Mouse (Mus musculus): Measurements from ENCODE around the gene Memo1. TPM values are rescaled to one million over a fixed set of nuclear protein-coding genes. Genes with fewer than 3 reads are reported as not detected.
A peak's percentile ranks its signal among the peaks of the same experiment; 100 is the strongest.

Memo1 gene
- total and polyA plus RNA-seq, 3 experiments: 63.1 to 75.3 TPM; not detected in 1

- no peaks in the 10 kb centered on the region for H3K27me3 ChIP-seq (ENCODE audit: control insufficient read depth in 1 of 2, insufficient read depth in 2 of 2, low read length in 2 of 2)
- no peak for DNase-seq (ENCODE audit: low read depth, low spot score)
- H3K4me1 ChIP-seq (ENCODE audit: control insufficient read depth in 1 of 2, insufficient read depth in 2 of 2, low read length in 2 of 2): no peaks in the 10 kb centered on the region
- H3K27ac ChIP-seq (ENCODE audit: control insufficient read depth, low read depth, low read length): no peak overlapping the region
- H3K9me3 ChIP-seq (replicated peaks; ENCODE audit: insufficient read depth, low read length): no peaks in the 10 kb centered on the region
- H3K9ac ChIP-seq (ENCODE audit: control insufficient read depth, low read depth, low read length, poor library complexity, severe bottlenecking): no peak overlapping the region
- no peaks in the 10 kb centered on the region; the same call in 1 of the 2 replicates for H3K79me2 ChIP-seq (ENCODE audit: control insufficient read depth, insufficient read depth, low read length, poor library complexity)
- no peak overlapping the region for H3K4me3 ChIP-seq (ENCODE audit: control insufficient read depth in 1 of 2, insufficient read depth in 1 of 2, low read depth in 2 of 2, low read length in 2 of 2)
- H3K36me3 ChIP-seq (ENCODE audit: control insufficient read depth in 1 of 2, insufficient read depth in 2 of 2, low read length in 2 of 2): peaks cover 9 to 20% of the 10 kb centered on the region in 2 experiments
- 0 out of 2 replicates have a peak, but pooled peaks have one; percentile 32 for TF ChIP-seq TCF12 (IDR thresholded peaks at IDR 0.05; ENCODE audit: low read depth, low read length)
- no peak for TF ChIP-seq UBTF (IDR thresholded peaks at IDR 0.05; ENCODE audit: borderline replicate concordance, insufficient read depth, low read depth, low read length)
- peak; percentile 36; the same call in 1 of the 2 replicates for TF ChIP-seq GATA1 (IDR thresholded peaks at IDR 0.05; ENCODE audit: low read depth, low read length)
Measured at GRCm38 (mm10) chr17:74240322-74240721, 55.0 kb downstream of the Memo1 start.

- DNase-seq (ENCODE audit: low read depth, low spot score): peak; percentile 62
- Histone ChIP-seq H3K9me3 (replicated peaks; ENCODE audit: insufficient read depth, low read length) (no peaks in the 10 kb centered on the region), H3K27me3 (ENCODE audit: control insufficient read depth in 1 of 2, insufficient read depth in 2 of 2, low read length in 2 of 2) (no peaks in the 10 kb centered on the region), H3K36me3 (ENCODE audit: control insufficient read depth in 1 of 2, insufficient read depth in 2 of 2, low read length in 2 of 2) (peaks cover 0 to 14% of the 10 kb centered on the region in 2 experiments), H3K79me2 (ENCODE audit: control insufficient read depth, insufficient read depth, low read length, poor library complexity) (no peaks in the 10 kb centered on the region; the same call in 1 of the 2 replicates), H3K4me1 (ENCODE audit: control insufficient read depth in 1 of 2, insufficient read depth in 2 of 2, low read length in 2 of 2) (no peaks in the 10 kb centered on the region), H3K9ac (ENCODE audit: control insufficient read depth, low read depth, low read length, poor library complexity, severe bottlenecking) (no peak overlapping the region), H3K27ac (ENCODE audit: control insufficient read depth, low read depth, low read length) (no peak overlapping the region), H3K4me3 (ENCODE audit: control insufficient read depth in 1 of 2, insufficient read depth in 1 of 2, low read depth in 2 of 2, low read length in 2 of 2) (no peak overlapping the region)
- TF ChIP-seq POLR2AphosphoS2 (IDR thresholded peaks at IDR 0.05; ENCODE audit: low read length) (no peak), ZNF384 (IDR thresholded peaks at IDR 0.05; ENCODE audit: low read depth, low read length) (no peak), EP300 (IDR thresholded peaks at IDR 0.05; ENCODE audit: low read depth in 1 of 2, low read length in 2 of 2) (no peak), KAT2A (conservative IDR thresholded peaks at IDR 0.05; ENCODE audit: low read depth, low read length) (no peak), MYB (IDR thresholded peaks at IDR 0.05; ENCODE audit: low read depth, low read length) (no peak), MAX (IDR thresholded peaks at IDR 0.05; ENCODE audit: low read length) (no peak), TAL1 (IDR thresholded peaks at IDR 0.05; ENCODE audit: low read length) (no peak), USF1 (IDR thresholded peaks at IDR 0.05; ENCODE audit: low read depth, low read length) (no peak), MAFK (IDR thresholded peaks at IDR 0.05; ENCODE audit: borderline replicate concordance, low read depth, low read length) (no peak), NRF1 (IDR thresholded peaks at IDR 0.05; ENCODE audit: insufficient read depth, low read depth, low read length, poor library complexity, severe bottlenecking) (no peak)
Measured at GRCm38 (mm10) chr17:74228131-74228759, 67.1 kb downstream of the Memo1 start.

- H3K36me3 ChIP-seq (ENCODE audit: control insufficient read depth in 1 of 2, insufficient read depth in 2 of 2, low read length in 2 of 2): peaks cover 0 to 31% of the 10 kb centered on the region in 2 experiments; a peak in 3 of 4 replicates
- H3K4me1 ChIP-seq (ENCODE audit: control insufficient read depth in 1 of 2, insufficient read depth in 2 of 2, low read length in 2 of 2): no peaks in the 10 kb centered on the region
- no peaks in the 10 kb centered on the region for H3K9me3 ChIP-seq (replicated peaks; ENCODE audit: insufficient read depth, low read length)
- H3K9ac ChIP-seq (ENCODE audit: control insufficient read depth, low read depth, low read length, poor library complexity, severe bottlenecking): no peak overlapping the region
- no peak overlapping the region for H3K27ac ChIP-seq (ENCODE audit: control insufficient read depth, low read depth, low read length)
- no peak overlapping the region for H3K4me3 ChIP-seq (ENCODE audit: control insufficient read depth in 1 of 2, insufficient read depth in 1 of 2, low read depth in 2 of 2, low read length in 2 of 2)
- H3K27me3 ChIP-seq (ENCODE audit: control insufficient read depth in 1 of 2, insufficient read depth in 2 of 2, low read length in 2 of 2): no peaks in the 10 kb centered on the region
- no peak for DNase-seq (ENCODE audit: low read depth, low spot score)
- peaks cover 1% of the 10 kb centered on the region; the same call in 1 of the 2 replicates for H3K79me2 ChIP-seq (ENCODE audit: control insufficient read depth, insufficient read depth, low read length, poor library complexity)
- TF ChIP-seq SMC3 (IDR thresholded peaks at IDR 0.05; ENCODE audit: low read depth, low read length) (no peak), POLR2A (IDR thresholded peaks at IDR 0.05; ENCODE audit: control insufficient read depth in 1 of 2, insufficient read depth in 1 of 2, low read depth in 1 of 2, low read length in 2 of 2, poor library complexity in 1 of 2) (no peak), ELF1 (IDR thresholded peaks at IDR 0.05; ENCODE audit: low read depth, low read length) (no peak), POLR2AphosphoS5 (IDR thresholded peaks at IDR 0.05; ENCODE audit: borderline replicate concordance, low read depth, low read length) (no peak), GATA1 (IDR thresholded peaks at IDR 0.05; ENCODE audit: low read depth, low read length) (no peak), USF2 (IDR thresholded peaks at IDR 0.05; ENCODE audit: borderline replicate concordance in 1 of 2, insufficient read depth in 1 of 2, low read depth in 1 of 2, low read length in 2 of 2) (no peak), UBTF (IDR thresholded peaks at IDR 0.05; ENCODE audit: borderline replicate concordance, insufficient read depth, low read depth, low read length) (no peak), EP300 (IDR thresholded peaks at IDR 0.05; ENCODE audit: low read depth in 1 of 2, low read length in 2 of 2) (no peak), CHD2 (IDR thresholded peaks at IDR 0.05; ENCODE audit: low read length) (no peak), MYB (IDR thresholded peaks at IDR 0.05; ENCODE audit: low read depth, low read length) (no peak), ZNF384 (IDR thresholded peaks at IDR 0.05; ENCODE audit: low read depth, low read length) (no peak), BHLHE40 (IDR thresholded peaks at IDR 0.05; ENCODE audit: borderline replicate concordance, low read depth, low read length) (no peak), JUND (IDR thresholded peaks at IDR 0.05; ENCODE audit: low read depth, low read length) (no peak), MAFK (IDR thresholded peaks at IDR 0.05; ENCODE audit: borderline replicate concordance, low read depth, low read length) (no peak), TAL1 (IDR thresholded peaks at IDR 0.05; ENCODE audit: low read length) (no peak), MAX (IDR thresholded peaks at IDR 0.05; ENCODE audit: low read length) (no peak), MEF2A (IDR thresholded peaks at IDR 0.05; ENCODE audit: extremely low read depth, insufficient replicate concordance, low read depth, low read length, poor library complexity, severe bottlenecking) (no peak), NRF1 (IDR thresholded peaks at IDR 0.05; ENCODE audit: insufficient read depth, low read depth, low read length, poor library complexity, severe bottlenecking) (no peak)
Measured at GRCm38 (mm10) chr17:74217304-74217703, 78.0 kb downstream of the Memo1 start.
